Mouse (Mus musculus): Measurements from ENCODE around the gene Mxra8.

- TF ChIP-seq CTCF (IDR thresholded peaks at IDR 0.05; ENCODE audit: low read depth, low read length) (no peak), GATA1 (IDR thresholded peaks at IDR 0.05; ENCODE audit: borderline replicate concordance, low read length) (no peak), TAL1 (conservative IDR thresholded peaks at IDR 0.05; ENCODE audit: low read depth, low read length) (no peak), POLR2AphosphoS5 (IDR thresholded peaks at IDR 0.05; ENCODE audit: insufficient replicate concordance, low read depth, low read length) (no peak)
Observed at GRCm38 (mm10) chr4:155833234-155833633, 6.2 kb upstream of the Mxra8 start.
